Mouse (Mus musculus) lung, adult 2 months (tissue): Measurements from ENCODE around the gene Shisa9. TPM values are rescaled to one million over a fixed set of nuclear protein-coding genes. Genes with fewer than 3 reads are reported as not detected.

Source experiments
- DNase-seq: peaks from one replicate; pipeline ENCODE4 v3.0.0; 2022
- H3K4me1 ChIP-seq: fragments of 200-500 bp; 2 replicates; pipeline ENCODE4 v1.6.1; 2011; ENCODE audit warnings: low read length; ENCODE audit not compliant: control insufficient read depth, insufficient read depth
- H3K4me3 ChIP-seq: fragments of 200-500 bp; replicated peaks from 2 replicates; pipeline ENCODE3; 2011; ENCODE audit warnings: low read depth, mild to moderate bottlenecking, control low read depth, low read length; ENCODE audit errors: extremely low read depth
- CTCF ChIP-seq: fragments of 200-500 bp; IDR thresholded peaks from 2 replicates; pipeline ENCODE4 v1.5.1; 2011; ENCODE audit warnings: mild to moderate bottlenecking, low read length, control low read depth; ENCODE audit not compliant: insufficient read depth
- POLR2A ChIP-seq: fragments of 200-500 bp; IDR thresholded peaks from 2 replicates; pipeline ENCODE4 v1.6.1; 2011; ENCODE audit warnings: low read depth, mild to moderate bottlenecking, control low read depth, low read length, borderline replicate concordance; ENCODE audit errors: extremely low read depth
- WGBS: fragments of 180-500 bp; shearing (Covaris S2); methylation state at CpG from one replicate; pipeline ENCODE4 v1.1.7; 2018; 5-methylcytosine and 5-hydroxymethylcytosine counted together
- polyA plus RNA-seq: library from polyadenylated mRNA; depleted of rRNA; stranded (reverse); fragments of >200 nt; gene quantifications from 2 replicates; pipeline ENCODE4 v1.2.3, GENCODE M21; 2012

The Shisa9 gene
- polyA plus RNA-seq, 1 experiment: 0.70 TPM

DNA sequence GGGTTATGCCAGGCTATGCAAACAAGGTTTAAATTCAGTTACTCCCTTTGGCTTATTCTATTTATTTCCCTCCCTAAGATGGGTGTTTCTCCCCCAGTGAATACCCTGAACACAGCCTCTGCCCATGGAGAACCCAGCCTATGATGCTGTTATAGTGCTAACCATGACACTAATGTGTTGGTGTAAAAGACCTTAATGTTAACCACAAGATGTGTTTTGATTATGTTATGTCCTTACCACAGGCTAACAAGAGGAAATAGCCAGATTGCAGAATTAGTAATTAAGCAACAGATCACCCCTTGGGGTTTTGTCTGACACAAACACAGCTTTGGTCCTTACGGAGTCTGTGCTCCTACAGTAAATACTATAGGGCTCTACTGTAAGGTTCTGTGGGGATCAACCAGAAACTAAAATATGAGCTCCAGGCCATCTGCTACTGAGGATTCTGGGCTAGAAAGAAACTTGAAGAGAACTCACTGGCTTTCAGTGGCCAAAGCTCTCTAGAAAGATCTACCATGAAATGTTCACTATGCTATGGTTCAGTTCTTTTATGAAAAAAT is 189.6 kb downstream of the Shisa9 start:
- Histone ChIP-seq H3K4me1 (no peaks in the 10 kb centered on the region), H3K4me3 (no peak overlapping the region)
- no peak for DNase-seq
- TF ChIP-seq POLR2A: no peak
- no peak for TF ChIP-seq CTCF
- WGBS: 70% methylated on average over 1 of the region's 1 CpGs

DNA sequence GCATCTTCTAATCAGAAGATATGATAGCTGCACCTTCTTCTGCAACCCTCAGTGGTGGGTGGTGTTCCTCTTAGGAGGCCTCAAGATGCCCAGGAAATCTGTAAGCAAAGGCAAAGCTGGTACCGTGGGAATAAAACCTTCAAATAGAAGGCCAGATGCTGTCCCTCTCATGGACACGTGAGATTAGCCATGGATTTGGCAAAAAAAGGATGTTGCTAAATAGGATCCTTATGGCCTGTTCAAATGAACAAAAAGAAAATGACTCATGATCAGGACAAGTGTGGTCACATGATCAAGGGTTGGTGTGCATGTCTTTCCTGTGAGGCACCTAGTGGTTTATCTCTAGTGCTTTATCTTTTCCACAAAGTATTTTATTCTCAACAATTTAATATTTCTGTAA is 194.1 kb downstream of the Shisa9 start:
- no peak for TF ChIP-seq CTCF
- no peak for TF ChIP-seq POLR2A
- no peak overlapping the region for H3K4me3 ChIP-seq
- no peak for DNase-seq
- no peaks in the 10 kb centered on the region for H3K4me1 ChIP-seq
- WGBS: 60% methylated on average over 2 of the region's 2 CpGs

DNA sequence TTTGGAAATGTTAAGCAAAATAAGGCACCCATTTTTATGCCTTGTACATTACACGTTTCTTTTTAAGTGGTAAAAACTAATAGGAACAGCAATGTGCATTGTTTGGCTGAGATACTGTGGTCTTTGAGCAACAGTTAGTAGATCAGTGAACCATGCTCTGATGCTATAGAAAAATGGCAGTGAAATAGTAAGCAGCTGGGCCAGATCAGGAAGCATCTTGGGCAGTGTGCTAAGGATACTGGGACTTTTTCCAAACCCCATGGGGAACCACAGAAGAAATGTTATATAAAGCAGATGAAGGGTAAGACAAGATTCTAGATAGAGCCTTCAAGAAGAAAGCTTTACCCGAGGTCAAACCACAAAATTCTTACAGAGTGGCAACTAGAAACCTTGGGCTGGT is 205.8 kb downstream of the Shisa9 start:
- H3K4me3 ChIP-seq: no peak overlapping the region
- no peaks in the 10 kb centered on the region for H3K4me1 ChIP-seq
- TF ChIP-seq CTCF (no peak), POLR2A (no peak)
- DNase-seq: no peak
- 59% methylated on average over 2 of the region's 2 CpGs for WGBS

DNA sequence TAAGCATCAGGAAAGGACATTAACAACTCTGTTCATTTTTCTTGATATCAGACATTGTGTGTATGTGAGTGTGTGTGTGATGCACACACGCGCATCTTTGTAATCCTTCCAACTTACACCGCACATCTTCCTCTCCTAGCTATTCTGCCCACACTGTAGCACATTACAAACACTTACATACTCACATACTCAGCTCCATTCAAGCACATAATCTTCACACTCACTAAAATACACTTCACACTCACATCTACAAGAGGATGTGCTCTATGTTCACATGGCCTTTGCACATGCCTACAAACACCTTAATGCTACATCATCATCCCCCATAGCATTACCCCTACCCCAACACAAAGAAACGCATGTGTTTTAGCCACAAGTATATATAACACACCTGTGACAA is 212.9 kb downstream of the Shisa9 start:
- Histone ChIP-seq H3K4me1 (no peaks in the 10 kb centered on the region), H3K4me3 (no peak overlapping the region)
- 97% methylated on average over 4 of the region's 4 CpGs for WGBS
- no peak for DNase-seq
- TF ChIP-seq CTCF: no peak
- no peak for TF ChIP-seq POLR2A

DNA sequence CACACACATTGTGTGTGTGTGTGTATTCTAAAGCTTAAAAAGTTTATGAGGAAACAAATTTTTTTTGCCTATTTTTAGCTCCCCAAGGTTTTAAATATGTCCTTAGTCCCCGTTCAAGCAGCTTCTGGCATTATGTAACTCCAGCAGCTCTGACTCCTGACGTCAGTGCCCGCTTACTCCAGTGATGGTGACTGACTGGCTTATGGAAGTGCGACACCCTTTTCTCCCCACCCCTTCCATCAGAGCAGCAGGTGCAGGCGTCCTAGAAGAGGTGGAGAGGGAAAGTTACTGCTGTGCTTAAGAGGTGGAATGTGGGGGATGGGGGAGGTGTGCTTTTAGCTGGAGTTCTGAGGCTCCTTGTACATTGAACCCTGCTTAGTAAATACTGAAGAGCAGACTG is 213.7 kb downstream of the Shisa9 start:
- 49% methylated on average over 5 of the region's 5 CpGs for WGBS
- DNase-seq: peak; percentile 2
- Histone ChIP-seq H3K4me3 (no peak overlapping the region), H3K4me1 (no peaks in the 10 kb centered on the region)
- TF ChIP-seq CTCF (no peak), POLR2A (no peak)

DNA sequence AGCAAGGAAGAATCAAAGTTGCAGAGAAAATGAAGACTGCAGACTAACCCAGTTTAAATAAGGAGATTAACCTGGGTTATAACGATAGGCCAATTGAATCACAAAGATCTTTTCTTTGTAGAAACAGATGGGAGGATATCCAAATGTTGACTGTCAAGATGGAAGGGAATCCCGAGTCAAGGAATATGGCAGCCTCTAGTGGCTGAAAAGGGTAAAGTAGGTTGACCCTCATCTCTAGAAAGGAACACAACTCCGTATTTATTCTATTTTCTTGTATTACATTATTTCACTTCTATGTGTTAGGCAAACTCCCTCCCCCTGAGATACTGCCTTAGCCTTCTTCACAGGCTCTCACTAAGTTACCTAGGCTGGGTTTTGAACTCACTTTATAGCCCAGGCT is 217.3 kb downstream of the Shisa9 start:
- Histone ChIP-seq H3K4me1 (no peaks in the 10 kb centered on the region; the same call in 1 of the 2 replicates), H3K4me3 (no peak overlapping the region)
- 25% methylated on average over 3 of the region's 3 CpGs for WGBS
- no peak for DNase-seq
- TF ChIP-seq POLR2A (no peak), CTCF (peak; percentile 5; the same call in 1 of the 2 replicates)

DNA sequence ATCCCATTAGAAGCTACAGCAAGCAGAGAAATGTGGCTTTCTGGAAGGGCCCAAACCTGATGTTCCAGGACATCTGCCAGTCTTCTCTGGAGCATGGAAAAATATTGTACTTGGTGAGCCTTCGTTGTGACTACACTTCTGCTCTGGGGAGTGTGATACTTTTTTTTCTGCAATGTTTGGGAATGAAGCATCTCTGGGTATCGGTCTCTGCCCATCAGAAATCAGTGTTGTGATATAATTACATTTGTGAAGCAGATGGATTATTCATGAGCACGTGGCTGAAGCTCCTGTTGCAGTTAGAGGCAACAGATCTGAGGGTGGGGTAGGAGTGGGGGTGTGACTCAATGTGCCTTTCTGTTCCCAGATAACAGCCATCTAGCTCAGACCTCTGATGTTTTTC is 218.2 kb downstream of the Shisa9 start:
- Histone ChIP-seq H3K4me1 (peaks cover 4% of the 10 kb centered on the region), H3K4me3 (no peak overlapping the region)
- no peak for TF ChIP-seq CTCF
- WGBS: 61% methylated on average over 3 of the region's 3 CpGs
- no peak for DNase-seq

DNA sequence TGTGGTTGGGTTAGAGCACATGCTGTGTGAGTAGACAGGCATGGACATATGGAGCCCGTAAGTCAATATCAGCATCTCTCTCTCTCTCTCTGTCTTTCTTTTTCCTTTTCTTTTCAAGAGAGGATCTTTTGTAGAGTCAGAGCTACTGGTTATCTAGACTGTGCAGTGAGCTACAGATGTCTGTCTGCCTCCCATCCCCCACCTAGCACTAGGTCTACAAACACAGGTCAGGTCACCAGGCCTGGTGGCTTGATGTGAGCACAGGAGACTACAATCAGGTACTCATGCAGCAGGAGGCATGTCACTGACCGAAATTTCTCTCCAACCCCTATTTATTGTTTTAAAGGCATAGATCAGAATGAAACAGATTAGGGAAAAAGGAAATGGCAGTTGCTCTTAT is 219.1 kb downstream of the Shisa9 start:
- Histone ChIP-seq H3K4me3 (no peak overlapping the region), H3K4me1 (peaks cover 4% of the 10 kb centered on the region)
- WGBS: 76% methylated on average over 2 of the region's 2 CpGs
- DNase-seq: no peak
- TF ChIP-seq POLR2A (no peak), CTCF (no peak)

DNA sequence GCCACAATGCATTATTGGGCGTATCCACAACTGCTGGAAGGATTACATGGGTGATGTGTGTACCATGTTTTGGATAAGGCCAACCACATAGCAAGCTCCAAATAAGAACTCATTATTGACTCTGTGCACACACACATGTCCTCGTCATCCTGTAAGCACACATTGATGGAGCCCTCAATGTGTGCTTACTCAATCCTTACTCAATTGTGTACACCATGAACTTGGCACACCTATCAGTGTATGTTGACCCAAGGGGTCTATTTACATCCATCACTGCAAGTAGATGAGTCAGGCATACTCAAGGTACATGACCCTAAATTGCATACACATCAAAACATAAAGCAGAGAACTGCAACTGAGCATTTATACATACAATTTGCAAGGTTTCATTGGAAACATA is 220.5 kb downstream of the Shisa9 start:
- WGBS: 86% methylated on average over 2 of the region's 2 CpGs

DNA sequence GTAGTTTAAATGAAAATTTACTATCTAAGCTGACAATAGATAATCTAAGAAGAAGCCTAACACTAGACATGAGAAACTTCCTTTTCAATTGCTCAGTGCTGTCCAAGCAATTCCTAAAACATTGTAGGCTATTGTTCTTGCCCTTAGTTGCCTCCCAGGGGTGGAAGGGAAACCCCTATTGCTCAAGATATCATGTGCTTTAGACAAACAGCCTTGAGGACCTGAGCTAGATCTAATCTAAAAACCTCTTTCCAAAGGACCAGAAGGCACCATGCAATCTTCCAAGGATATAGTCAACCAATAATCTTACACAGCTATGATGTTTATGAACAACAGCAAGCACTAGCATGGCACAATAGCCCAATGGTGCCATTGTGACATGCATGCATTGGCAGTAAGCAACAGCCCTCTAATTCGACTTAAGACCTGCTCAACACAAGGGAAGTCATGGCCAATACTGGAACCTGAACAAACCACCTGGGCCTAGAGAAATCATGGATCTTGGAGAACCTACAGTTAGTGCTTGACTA is 222.6 kb downstream of the Shisa9 start:
- TF ChIP-seq POLR2A: no peak
- TF ChIP-seq CTCF: no peak
- peaks cover 4% of the 10 kb centered on the region for H3K4me1 ChIP-seq

More for the DNA sequence above, 220.5 kb downstream of the Shisa9 start:
- no peak for DNase-seq
- TF ChIP-seq CTCF: no peak
- no peak for TF ChIP-seq POLR2A
- Histone ChIP-seq H3K4me3 (no peak overlapping the region), H3K4me1 (peaks cover 4% of the 10 kb centered on the region)

DNA sequence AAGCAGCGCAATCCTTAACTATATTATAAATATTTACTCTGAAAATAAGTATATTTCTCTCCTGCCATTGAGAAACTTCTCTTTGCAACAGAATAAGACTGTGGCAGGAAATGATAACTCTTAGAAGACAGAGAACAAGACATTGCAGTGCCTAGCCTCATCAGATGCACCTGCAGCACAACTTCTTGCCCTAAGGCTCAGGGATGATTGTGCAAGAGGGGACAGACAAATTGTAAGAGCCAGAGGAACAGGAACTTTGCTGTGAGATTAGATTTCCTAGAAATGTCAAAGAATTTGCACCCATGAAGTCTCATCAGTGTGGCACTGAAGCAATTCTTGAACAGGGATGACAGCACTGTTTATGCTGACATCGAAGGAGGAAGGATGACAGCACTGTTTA is 223.0 kb downstream of the Shisa9 start:
- H3K4me1 ChIP-seq: peaks cover 4% of the 10 kb centered on the region
- WGBS: 44% methylated on average over 2 of the region's 2 CpGs
- no peak for DNase-seq
- H3K4me3 ChIP-seq: no peak overlapping the region
- TF ChIP-seq CTCF (no peak), POLR2A (no peak)

More for the DNA sequence above, 222.6 kb downstream of the Shisa9 start:
- H3K4me3 ChIP-seq: no peak overlapping the region
- 76% methylated on average over 1 of the region's 1 CpGs for WGBS
- no peak for DNase-seq
